Mouse (Mus musculus) urinary bladder, postnatal 4 days (tissue): ENCODE results near the gene Ppp2r3a.

Source experiments
- DNase-seq, 2 experiments: peaks; one replicate each; pipeline ENCODE4 v3.0.0; 2021 to 2022; ENCODE audit warnings: low spot score in 2 of 2

The Ppp2r3a gene

GRCm38 (mm10) chr9:101251644-101252337, at the start of gene Ppp2r3a:
TSS of gene Ppp2r3a (minus strand) at chr9:101251795.
- DNase-seq, result peak; percentile 99

- DNase-seq, result no peak
Observed at GRCm38 (mm10) chr9:101300441-101300935, 48.9 kb upstream of the Ppp2r3a start.

- no peak for DNase-seq
Observed at GRCm38 (mm10) chr9:101291676-101292660, 40.4 kb upstream of the Ppp2r3a start.

GRCm38 (mm10) chr9:101290876-101291275, 39.3 kb upstream of the Ppp2r3a start:
- no peak for DNase-seq

- DNase-seq, result no peak
Observed at GRCm38 (mm10) chr9:101289750-101290149, 38.2 kb upstream of the Ppp2r3a start.

GRCm38 (mm10) chr9:101288901-101289647, 37.5 kb upstream of the Ppp2r3a start:
- DNase-seq, result no peak

GRCm38 (mm10) chr9:101286766-101287165, 35.2 kb upstream of the Ppp2r3a start:
- DNase-seq, result no peak

GRCm38 (mm10) chr9:101284049-101284448, 32.5 kb upstream of the Ppp2r3a start:
- no peak for DNase-seq

- DNase-seq, result no peak
Observed at GRCm38 (mm10) chr9:101282651-101283050, 31.1 kb upstream of the Ppp2r3a start.

GRCm38 (mm10) chr9:101281906-101282305, 30.3 kb upstream of the Ppp2r3a start:
- no peak for DNase-seq

- no peak for DNase-seq
Observed at GRCm38 (mm10) chr9:101281326-101281725, 29.7 kb upstream of the Ppp2r3a start.

- DNase-seq, result no peak
Observed at GRCm38 (mm10) chr9:101280867-101281266, 29.3 kb upstream of the Ppp2r3a start.

GRCm38 (mm10) chr9:101280211-101280610, 28.6 kb upstream of the Ppp2r3a start:
- no peak for DNase-seq

- no peak for DNase-seq
Observed at GRCm38 (mm10) chr9:101272715-101273114, 21.1 kb upstream of the Ppp2r3a start.

GRCm38 (mm10) chr9:101270020-101270419, 18.4 kb upstream of the Ppp2r3a start:
- no peak for DNase-seq

GRCm38 (mm10) chr9:101266043-101266442, 14.4 kb upstream of the Ppp2r3a start:
- DNase-seq, result no peak

- no peak for DNase-seq
Observed at GRCm38 (mm10) chr9:101265546-101265945, 14.0 kb upstream of the Ppp2r3a start.

GRCm38 (mm10) chr9:101262815-101263214, 11.2 kb upstream of the Ppp2r3a start:
- no peak for DNase-seq

GRCm38 (mm10) chr9:101261989-101262571, 10.5 kb upstream of the Ppp2r3a start:
- DNase-seq, result peak in 1 of 2 experiments; percentile 77

- DNase-seq, result no peak
Observed at GRCm38 (mm10) chr9:101261443-101261842, 9.8 kb upstream of the Ppp2r3a start.

GRCm38 (mm10) chr9:101253136-101253535, 1.5 kb upstream of the Ppp2r3a start:
- no peak for DNase-seq
